Mouse (Mus musculus): Measurements from ENCODE around the gene Nol6. TPM values are rescaled to one million over a fixed set of nuclear protein-coding genes. Genes with fewer than 3 reads are reported as not detected.

The Nol6 gene
- total RNA-seq (2021) = 10 to 100 TPM; 14.8 to 15.8 TPM

GRCm38 (mm10) chr4:41124180-41124951 lies at the start of gene Nol6:
Gene Nol6, minus strand, starts transcription at chr4:41124455.
- intact Hi-C loops (cut with DNase I) = no loop called here
- DNase-seq = peak; percentile 94

DNA sequence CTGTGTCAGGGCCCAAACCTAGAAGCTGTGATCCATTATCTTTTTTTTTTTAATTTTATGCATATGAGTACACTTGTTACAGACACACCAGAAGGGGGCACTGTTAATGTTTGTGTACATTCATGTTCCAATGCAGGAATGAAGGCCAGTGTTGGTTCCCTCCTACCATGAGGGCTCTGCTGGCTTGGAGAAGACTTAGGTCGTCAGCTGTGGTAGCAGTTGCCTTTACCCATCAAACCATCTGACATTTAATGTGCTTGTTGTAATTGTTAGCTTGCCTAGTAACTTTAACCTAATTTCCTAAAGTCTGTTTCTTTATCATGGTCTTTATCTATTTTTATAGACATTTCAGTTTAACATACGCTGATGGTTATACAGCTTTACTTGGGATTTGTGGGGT lies 46.7 kb upstream of the Nol6 start:
- intact Hi-C loops (cut with DNase I) = no loop called here
- no peak for DNase-seq

DNA sequence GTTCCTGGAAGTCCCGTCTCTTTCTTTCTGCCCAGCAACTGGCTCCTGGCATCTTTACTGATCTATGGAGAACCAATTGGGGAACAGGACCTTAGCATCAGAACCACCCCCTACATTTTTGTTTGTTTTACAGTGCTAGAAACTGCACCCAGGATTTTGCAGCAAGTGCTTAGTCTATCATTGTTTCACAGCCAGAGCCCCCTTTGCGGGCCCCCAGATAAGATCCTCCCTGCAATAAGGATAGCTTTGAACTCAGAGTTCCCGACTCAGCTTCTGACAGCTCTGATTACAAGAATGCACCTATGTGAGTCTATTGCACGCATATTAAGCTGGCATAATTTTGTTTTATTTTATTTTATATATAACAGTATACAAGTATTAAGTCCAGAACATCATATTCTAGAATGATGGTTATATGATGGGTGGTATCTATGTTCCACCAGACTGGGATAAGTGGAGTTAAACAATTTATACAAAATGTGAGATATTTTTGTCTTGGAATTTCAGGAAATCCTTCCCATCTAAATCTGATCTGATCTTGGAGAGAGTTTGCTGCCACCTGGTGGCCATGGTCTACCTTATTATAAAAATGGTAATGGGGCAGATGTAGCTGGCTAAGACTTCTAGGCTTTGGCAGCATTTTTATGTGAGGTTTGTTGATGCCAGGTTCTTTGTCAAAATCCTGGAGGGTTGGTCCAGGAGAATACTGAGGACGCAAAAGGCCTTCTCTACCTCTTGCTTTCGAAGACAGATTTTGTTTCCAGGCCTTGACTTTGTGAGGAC lies 41.6 kb upstream of the Nol6 start:
- peak; percentile 78 to 82 for DNase-seq
- intact Hi-C loops (cut with DNase I) = loop anchor here (1.0 to 2.0 kb wide), 2 partner anchors 37 to 115 kb away; no protein-coding TSS in a partner anchor

DNA sequence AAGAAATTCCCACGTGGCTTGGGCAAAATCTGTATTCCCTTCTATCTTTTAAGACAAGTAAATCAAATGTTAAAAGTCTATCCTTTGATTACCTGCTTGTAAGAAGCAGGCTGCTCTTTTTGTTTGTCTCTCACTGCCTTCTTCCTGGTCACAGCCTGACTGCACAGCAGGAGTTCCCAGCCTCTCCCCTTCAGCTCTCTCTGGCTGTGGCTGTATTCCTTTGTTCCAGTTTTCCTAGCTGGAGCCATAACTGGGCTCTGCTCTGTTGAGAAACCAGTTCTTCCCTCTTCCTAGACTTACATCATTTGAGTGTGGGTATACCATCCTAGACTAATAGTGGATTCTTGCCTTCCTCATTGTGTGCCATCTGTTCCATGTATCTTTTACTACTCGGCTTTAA lies 40.7 kb upstream of the Nol6 start:
- intact Hi-C loops (cut with DNase I) = no loop called here
- no peak for DNase-seq

DNA sequence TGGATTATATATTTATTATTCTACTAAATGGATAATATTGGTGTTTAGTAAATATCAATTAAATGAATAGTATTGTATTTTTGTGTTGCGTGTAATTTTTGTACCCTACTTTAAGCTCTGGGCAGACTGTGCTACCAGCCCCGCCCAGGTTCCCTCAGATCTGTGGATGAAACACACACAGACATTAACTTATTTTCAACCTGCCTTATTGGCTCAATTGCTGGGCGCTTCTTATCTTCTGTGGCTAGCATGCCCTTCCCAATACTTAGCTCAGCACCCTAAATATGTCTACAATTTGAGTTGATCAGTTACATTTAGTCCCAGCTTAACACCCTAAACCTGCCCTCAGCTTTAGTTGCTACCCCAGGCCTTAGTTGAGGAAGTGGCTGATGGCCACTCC lies 37.0 kb upstream of the Nol6 start:
- DNase-seq = no peak

DNA sequence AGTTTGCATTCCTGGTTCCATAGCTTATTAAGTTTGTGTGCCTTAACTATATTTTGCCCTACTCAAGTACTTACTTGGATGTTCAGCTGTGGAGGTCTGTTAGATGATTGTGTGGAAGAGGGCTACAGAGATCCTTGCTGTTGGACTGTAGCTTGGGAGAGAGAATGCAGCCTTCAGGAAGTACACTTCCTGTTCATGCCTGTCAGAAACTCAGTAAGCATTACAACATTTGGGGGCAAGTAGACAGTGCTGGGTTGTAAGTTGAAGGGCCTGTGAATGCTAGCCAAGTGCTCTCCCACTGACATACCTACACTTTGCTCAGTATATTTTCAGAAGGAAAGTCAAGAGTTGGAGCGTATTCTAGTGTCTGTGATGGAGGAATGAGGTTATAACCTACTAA lies 34.0 kb upstream of the Nol6 start:
- intact Hi-C loops (cut with DNase I) = no loop called here
- DNase-seq = no peak

More for the DNA sequence above, 37.0 kb upstream of the Nol6 start:
- intact Hi-C loops (cut with DNase I) = no loop called here

DNA sequence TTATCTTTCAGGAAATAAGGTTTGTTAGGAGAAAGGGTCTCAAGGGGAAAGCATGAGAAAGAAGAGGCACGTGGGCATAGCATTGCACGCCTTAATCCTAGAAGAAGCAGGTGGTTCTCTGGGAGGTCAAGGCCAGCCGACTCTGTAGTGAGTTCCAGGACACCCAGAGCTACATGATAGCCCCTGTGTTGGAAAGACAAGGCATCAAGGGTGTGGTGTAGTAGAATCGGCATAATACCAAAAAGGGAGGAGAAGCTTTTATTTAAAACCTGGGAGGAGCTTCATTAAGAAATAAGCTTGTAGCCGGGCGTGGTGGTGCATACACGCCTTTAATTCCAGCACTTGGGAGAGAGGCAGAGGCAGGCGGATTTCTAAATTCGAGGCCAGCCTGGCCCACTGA lies 32.7 kb upstream of the Nol6 start:
- intact Hi-C loops (cut with DNase I) = no loop called here
- DNase-seq = no peak

DNA sequence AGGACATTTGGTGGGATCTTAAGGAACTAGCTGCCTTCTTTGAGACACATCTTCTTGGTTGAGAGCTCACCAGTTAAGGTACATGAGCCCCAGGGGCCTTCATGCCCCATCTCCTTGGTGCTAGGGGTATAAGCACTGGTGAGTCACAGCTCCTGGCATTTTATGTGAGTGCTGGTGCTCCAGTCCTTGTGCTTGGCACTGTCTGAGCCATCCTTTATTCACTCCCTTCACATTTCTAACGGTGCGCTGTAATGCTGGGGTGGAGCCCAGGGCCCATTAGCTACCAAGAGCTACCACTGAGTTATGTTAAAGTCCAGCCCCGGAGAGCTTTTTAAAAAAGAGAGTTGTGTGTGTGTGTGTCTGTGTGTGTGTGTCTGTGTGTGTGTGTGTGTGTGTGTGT lies 28.9 kb upstream of the Nol6 start:
- intact Hi-C loops (cut with DNase I) = no loop called here
- DNase-seq = no peak

- DNase-seq = no peak
- intact Hi-C loops (cut with DNase I) = no loop called here
These were observed 26.9 kb upstream of the Nol6 start for GRCm38 (mm10) chr4:41151186-41151585.

DNA sequence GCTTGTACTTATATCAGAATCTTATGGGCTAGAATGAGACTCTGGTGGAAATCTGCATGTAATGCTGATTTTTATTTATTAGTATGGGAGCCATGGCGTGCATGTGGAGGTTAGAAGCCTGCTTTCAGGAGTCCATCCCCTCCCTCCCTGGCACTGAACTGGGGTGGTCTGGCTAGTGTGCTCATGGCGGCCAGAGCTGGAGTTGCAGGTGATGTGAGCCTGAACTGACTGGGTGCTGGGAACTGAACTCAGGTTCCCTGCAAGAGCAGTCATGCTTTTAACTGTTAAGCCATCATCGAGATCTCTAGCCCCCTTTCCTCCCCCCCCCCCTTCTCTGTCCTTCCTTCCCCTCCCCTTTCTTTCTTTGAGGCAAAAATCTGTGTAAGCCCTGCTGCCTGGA lies 25.6 kb upstream of the Nol6 start:
- DNase-seq = no peak
- intact Hi-C loops (cut with DNase I) = no loop called here

DNA sequence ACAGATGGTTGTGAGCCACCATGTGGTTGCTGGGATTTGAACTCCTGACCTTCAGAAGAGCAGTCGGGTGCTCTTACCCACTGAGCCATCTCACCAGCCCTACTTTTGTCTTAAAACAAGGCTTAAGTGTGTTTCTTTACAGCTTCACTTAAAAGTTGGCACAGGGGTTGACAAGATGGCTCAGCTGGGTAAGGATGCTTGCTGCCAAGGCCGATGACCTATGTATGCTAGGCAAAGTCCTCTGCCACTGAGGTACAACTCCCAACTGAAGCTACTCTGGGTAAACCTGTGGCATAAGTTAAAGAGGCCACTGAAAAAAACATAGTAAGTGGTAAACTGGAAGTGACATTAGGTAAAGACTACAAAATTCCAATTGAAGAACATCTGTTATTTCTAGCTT lies 18.3 kb upstream of the Nol6 start:
- DNase-seq = no peak
- intact Hi-C loops (cut with DNase I) = no loop called here

DNA sequence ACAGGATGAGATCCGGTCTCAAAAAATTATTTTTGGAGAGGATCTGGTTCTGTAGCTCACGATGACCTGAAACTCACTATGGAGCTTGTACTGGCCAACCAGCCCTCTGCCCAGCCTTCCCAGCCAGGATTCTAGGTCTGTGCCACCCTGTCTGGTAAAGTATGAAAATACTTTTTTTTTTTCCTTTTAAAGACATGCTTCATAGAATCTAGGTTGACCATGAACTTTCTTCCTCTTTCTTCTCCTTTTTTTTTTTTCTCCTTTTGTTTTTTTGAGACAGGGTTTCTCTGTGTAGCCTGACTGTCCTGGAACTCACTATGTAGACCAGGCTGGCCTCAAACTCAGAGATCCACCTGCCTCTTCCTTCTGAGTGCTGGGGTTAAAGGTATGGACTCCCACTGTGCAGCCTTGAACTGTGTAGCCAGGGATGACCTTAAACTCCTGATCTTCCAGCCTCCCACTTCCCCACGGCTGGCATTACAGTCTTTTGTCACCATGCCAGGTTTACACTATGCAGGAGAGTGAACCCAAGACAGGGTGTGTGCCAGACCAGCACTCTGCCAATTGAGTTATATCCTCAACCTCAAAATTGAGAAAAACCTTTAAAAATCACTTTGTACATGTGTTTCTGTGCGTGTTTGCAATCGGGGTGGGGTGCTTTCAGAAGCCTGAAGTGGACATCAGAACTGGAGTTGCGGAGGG lies 16.1 kb upstream of the Nol6 start:
- intact Hi-C loops (cut with DNase I) = no loop called here
- no peak for DNase-seq

DNA sequence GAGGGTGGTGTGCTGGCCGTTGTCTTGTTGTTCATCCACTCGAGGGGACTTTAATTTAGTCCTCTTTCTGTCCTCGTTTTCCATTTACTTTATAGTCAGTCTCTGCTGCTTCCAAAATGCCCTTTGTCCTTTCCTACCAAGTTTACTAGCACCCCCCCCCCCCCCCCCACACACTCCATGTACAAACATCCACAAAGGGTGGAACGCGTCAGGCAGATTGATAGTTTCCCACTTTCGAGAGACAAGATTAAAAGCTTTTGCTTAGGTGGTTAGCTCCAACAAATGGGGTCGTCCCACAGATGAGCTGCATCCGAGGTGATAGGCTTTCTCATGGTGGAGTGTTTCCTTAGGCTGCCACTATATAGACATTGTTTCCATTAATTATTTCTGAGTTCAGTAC lies 12.6 kb upstream of the Nol6 start:
- no peak for DNase-seq
- intact Hi-C loops (cut with DNase I) = loop anchor here (5.0 kb wide), 1 partner anchor 135 kb away; no protein-coding TSS in a partner anchor

- intact Hi-C loops (cut with DNase I) = loop anchor here (5.0 kb wide), 1 partner anchor 136 kb away; no protein-coding TSS in a partner anchor
- peak in 1 of 2 experiments; percentile 56 for DNase-seq
These were observed 12.2 kb upstream of the Nol6 start for GRCm38 (mm10) chr4:41136454-41136805.

DNA sequence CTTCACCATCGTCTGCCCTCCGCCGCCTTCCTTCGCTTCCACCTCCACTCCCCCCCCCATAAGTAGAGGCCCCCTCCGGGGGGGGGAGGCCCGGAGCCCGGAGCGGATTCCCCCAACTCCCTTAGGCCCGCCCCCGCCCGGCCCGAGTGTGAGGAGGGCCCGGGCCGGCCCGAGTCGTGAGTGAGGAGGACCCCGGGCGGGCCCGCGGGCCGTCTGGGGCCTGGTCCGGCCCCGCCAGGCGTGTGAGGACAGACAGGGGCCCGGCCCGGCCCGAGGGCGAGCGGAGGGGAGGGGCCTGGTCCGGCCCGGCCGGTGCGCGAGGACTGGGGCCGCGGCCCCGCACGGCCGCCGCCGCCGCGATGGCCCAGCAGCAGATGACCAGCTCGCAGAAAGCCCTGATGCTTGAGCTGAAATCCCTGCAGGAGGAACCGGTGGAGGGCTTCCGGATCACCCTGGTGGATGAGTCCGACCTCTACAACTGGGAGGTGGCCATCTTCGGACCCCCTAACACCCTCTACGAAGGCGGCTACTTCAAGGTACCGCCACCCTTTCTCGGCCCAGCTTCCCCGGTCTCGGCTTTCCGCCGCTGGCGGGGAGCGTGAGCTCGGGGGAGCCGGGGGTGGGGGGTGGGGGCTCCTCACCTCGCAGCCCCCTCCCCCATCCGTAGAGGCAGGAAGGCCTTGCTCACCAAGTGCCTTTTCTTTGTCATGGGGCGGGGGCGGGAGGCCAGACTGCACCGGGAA lies 11.6 kb upstream of the Nol6 start, which contains the start of gene Ube2r2:
Gene Ube2r2, plus strand, starts transcription at position 33 of the 743 bp plus-strand sequence.
- intact Hi-C loops (cut with DNase I) = loop anchor here (5.0 kb wide), 1 partner anchor 136 kb away; no protein-coding TSS in a partner anchor
- peak in 1 of 2 experiments; percentile 83 for DNase-seq

GRCm38 (mm10) chr4:41134935-41135710 lies 10.9 kb upstream of the Nol6 start:
- intact Hi-C loops (cut with DNase I) = loop anchor here (5.0 kb wide), 1 partner anchor 137 kb away; no protein-coding TSS in a partner anchor
- DNase-seq = peak; percentile 78 to 85

GRCm38 (mm10) chr4:41133529-41134291 lies 9.5 kb upstream of the Nol6 start:
- DNase-seq = no peak
- intact Hi-C loops (cut with DNase I) = no loop called here

GRCm38 (mm10) chr4:41132471-41132870 lies 8.2 kb upstream of the Nol6 start:
- no peak for DNase-seq
- intact Hi-C loops (cut with DNase I) = no loop called here

DNA sequence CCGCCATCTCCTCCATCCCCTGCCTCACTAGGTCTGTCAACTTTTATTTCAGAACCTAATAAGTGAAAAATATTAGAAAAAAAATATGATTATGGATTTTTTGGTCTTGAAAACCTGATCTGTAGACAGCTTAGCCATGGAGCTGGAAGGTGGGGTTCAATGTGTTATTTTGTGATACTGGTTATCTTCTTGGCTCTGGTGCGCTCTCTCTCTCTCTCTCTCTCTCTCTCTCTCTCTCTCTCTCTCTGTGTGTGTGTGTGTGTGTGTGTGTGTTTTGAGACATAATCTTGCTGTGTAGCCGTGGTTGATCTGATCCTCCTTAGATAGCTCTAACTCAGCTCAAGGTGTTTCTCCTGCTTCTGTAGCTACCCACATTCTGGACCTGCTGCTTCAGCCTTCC lies 5.6 kb upstream of the Nol6 start:
- DNase-seq = no peak
- intact Hi-C loops (cut with DNase I) = loop anchor here (1.0 to 5.0 kb wide), 3 partner anchors 36 to 262 kb away; no protein-coding TSS in a partner anchor
